Mouse (Mus musculus) bone marrow, adult 2 months (tissue): ENCODE results near the gene Bcl9l. TPM values are rescaled to one million over a fixed set of nuclear protein-coding genes. Genes with fewer than 3 reads are reported as not detected.
A peak's percentile ranks its signal among the peaks of the same experiment; 100 is the strongest.
"Not testable (repeated sequence)": the region's sequence is repeated elsewhere in the genome, so short reads cannot be mapped to it uniquely, and the experiment has no call there.

Experiments
- H3K27ac ChIP-seq: fragments of 200-500 bp; 2 replicates; pipeline ENCODE4 v1.5.1; 2012; ENCODE audit warnings: low read depth, mild to moderate bottlenecking, control low read depth, inconsistent platforms, low read length; ENCODE audit not compliant: control insufficient read depth, poor library complexity, insufficient read depth
- H3K4me1 ChIP-seq: fragments of 200-500 bp; 2 replicates; pipeline ENCODE4 v1.6.1; 2011; ENCODE audit warnings: low read length; ENCODE audit not compliant: control insufficient read depth, insufficient read depth
- H3K4me3 ChIP-seq: fragments of 200-500 bp; replicated peaks from 2 replicates; pipeline ENCODE3; 2011; ENCODE audit warnings: mild to moderate bottlenecking, low read depth, low read length, control low read depth; ENCODE audit not compliant: control insufficient read depth
- CTCF ChIP-seq: fragments of 200-500 bp; IDR thresholded peaks from 2 replicates; pipeline ENCODE4 v1.5.1; 2011; ENCODE audit warnings: low read length, control low read depth; ENCODE audit not compliant: control insufficient read depth, insufficient read depth
- POLR2A ChIP-seq: fragments of 200-500 bp; IDR thresholded peaks from 2 replicates; pipeline ENCODE4 v1.6.1; 2011; ENCODE audit warnings: low read depth, mild to moderate bottlenecking, control low read depth, low read length, borderline replicate concordance; ENCODE audit not compliant: control insufficient read depth
- WGBS: fragments of 180-500 bp; shearing (Covaris S2); methylation state at CpG from one replicate; pipeline ENCODE4 v1.1.7; 2018; 5-methylcytosine and 5-hydroxymethylcytosine counted together
- polyA plus RNA-seq: library from polyadenylated mRNA; stranded (reverse); fragments of >200 nt; gene quantifications from 2 replicates; pipeline ENCODE4 v1.2.4, GENCODE M21; 2011; ENCODE audit warnings: low replicate concordance; ENCODE audit not compliant: missing spikeins, insufficient read depth, insufficient read length

Gene Bcl9l
- polyA plus RNA-seq, result 9.0 and 15.6 TPM in 2 replicates

GRCm38 (mm10) chr9:44482552-44482951 is at the start of gene Bcl9l:
Bcl9l (plus strand) TSS chr9:44482825.
- under 1% methylated on average over 30 of the region's 31 CpGs for WGBS
- peak within 1 kb of the TSS; percentile 88 for H3K4me3 ChIP-seq
- no peak for TF ChIP-seq CTCF
- TF ChIP-seq POLR2A, result peak; percentile 44; the same call in 1 of the 2 replicates
- peak within 1 kb of the TSS; percentile 87 for H3K27ac ChIP-seq
- H3K4me1 ChIP-seq, result peaks cover 3% of the 10 kb centered on the region

GRCm38 (mm10) chr9:44435747-44436146 is 46.9 kb upstream of the Bcl9l start:
- peak overlapping the region; percentile 5 for H3K27ac ChIP-seq
- H3K4me3 ChIP-seq, result peak overlapping the region; percentile 16
- TF ChIP-seq CTCF, result no peak
- TF ChIP-seq POLR2A, result no peak
- H3K4me1 ChIP-seq, result peaks cover 2% of the 10 kb centered on the region; the same call in 1 of the 2 replicates
- 2% methylated on average over 6 of the region's 6 CpGs for WGBS

- Histone ChIP-seq H3K4me1 (no peaks in the 10 kb centered on the region), H3K4me3 (no peak within 1 kb of the TSS), H3K27ac (no peak within 1 kb of the TSS)
- 84% methylated on average over 19 of the region's 19 CpGs for WGBS
- TF ChIP-seq CTCF (no peak), POLR2A (no peak)
These were observed 41.7 kb upstream of the Bcl9l start, which contains the start of gene Foxr1 for GRCm38 (mm10) chr9:44440961-44441360. Foxr1 (minus strand) TSS chr9:44441136.

- WGBS, result 67% methylated on average over 7 of the region's 7 CpGs
These were observed 38.1 kb upstream of the Bcl9l start for GRCm38 (mm10) chr9:44444402-44445025.

GRCm38 (mm10) chr9:44450387-44450786 is 32.2 kb upstream of the Bcl9l start:
- no peak overlapping the region for H3K4me3 ChIP-seq
- TF ChIP-seq CTCF (no peak), POLR2A (no peak)
- H3K27ac ChIP-seq, result no peak overlapping the region
- no peaks in the 10 kb centered on the region; the same call in 1 of the 2 replicates for H3K4me1 ChIP-seq

More at GRCm38 (mm10) chr9:44444402-44445025, 38.1 kb upstream of the Bcl9l start:
- not testable (repeated sequence) for H3K4me1 ChIP-seq, H3K27ac ChIP-seq, H3K4me3 ChIP-seq

- no peak overlapping the region for H3K27ac ChIP-seq
These were observed 28.3 kb upstream of the Bcl9l start for GRCm38 (mm10) chr9:44454132-44454890.

GRCm38 (mm10) chr9:44454891-44455220 is 27.8 kb upstream of the Bcl9l start, which contains the start of gene Upk2:
Upk2 (minus strand) TSS chr9:44454976.
- TF ChIP-seq CTCF (no peak), POLR2A (no peak)
- no peaks in the 10 kb centered on the region; the same call in 1 of the 2 replicates for H3K4me1 ChIP-seq
- 62% methylated on average over 4 of the region's 4 CpGs for WGBS
- H3K4me3 ChIP-seq, result no peak within 1 kb of the TSS
- H3K27ac ChIP-seq, result no peak within 1 kb of the TSS

More at GRCm38 (mm10) chr9:44454132-44454890, 28.3 kb upstream of the Bcl9l start:
- H3K4me1 ChIP-seq, result no peaks in the 10 kb centered on the region; the same call in 1 of the 2 replicates
- TF ChIP-seq POLR2A (no peak), CTCF (peak; percentile 99)
- no peak overlapping the region for H3K4me3 ChIP-seq
- WGBS, result 24% methylated on average over 14 of the region's 14 CpGs

GRCm38 (mm10) chr9:44457035-44457742 is 25.4 kb upstream of the Bcl9l start:
- no peak for TF ChIP-seq CTCF
- TF ChIP-seq POLR2A, result no peak
- 58% methylated on average over 11 of the region's 11 CpGs for WGBS
- H3K4me1 ChIP-seq, result peaks cover 5% of the 10 kb centered on the region
- no peak overlapping the region for H3K27ac ChIP-seq
- H3K4me3 ChIP-seq, result no peak overlapping the region
